Mouse (Mus musculus) hindbrain, postnatal 0 days (tissue): ENCODE measurements around the gene Mical3. TPM values are rescaled to one million over a fixed set of nuclear protein-coding genes. Genes with fewer than 3 reads are reported as not detected.
"Not testable (repeated sequence)": the region's sequence is repeated elsewhere in the genome, so short reads cannot be mapped to it uniquely, and the experiment has no call there.

Source experiments
- ATAC-seq: fragments of 200-750 bp; cut with Nextera tagmentation; 2 replicates; pipeline ENCODE4 v1.8.0; 2017; ENCODE audit warnings: mild to moderate bottlenecking, moderate TSS enrichment, moderate library complexity
- DNase-seq: peaks from one replicate; pipeline ENCODE4 v3.0.0-alpha.2; 2015; ENCODE audit warnings: low spot score
- H3K27ac ChIP-seq: fragments of 300-500 bp; sonication (generic); 2 replicates; pipeline ENCODE4 v1.5.1; 2014; ENCODE audit warnings: mild to moderate bottlenecking
- H3K27me3 ChIP-seq: fragments of 300-500 bp; sonication (generic); 2 replicates; pipeline ENCODE4 v1.6.1; 2014; ENCODE audit warnings: low read length, mixed read lengths; ENCODE audit not compliant: insufficient read depth
- H3K36me3 ChIP-seq: fragments of 300-500 bp; sonication (generic); 2 replicates; pipeline ENCODE4 v1.6.1; 2014; ENCODE audit warnings: low read length, mixed read lengths; ENCODE audit not compliant: insufficient read depth
- H3K4me1 ChIP-seq: fragments of 300-500 bp; sonication (generic); 2 replicates; pipeline ENCODE4 v1.6.1; 2014; ENCODE audit warnings: antibody characterized with exemption, low read length, mixed read lengths; ENCODE audit not compliant: insufficient read depth
- H3K4me2 ChIP-seq: fragments of 300-500 bp; sonication (generic); 2 replicates; pipeline ENCODE4 v1.6.1; 2014; ENCODE audit warnings: low read depth, mild to moderate bottlenecking, low read length, moderate library complexity, mixed read lengths
- H3K4me3 ChIP-seq: fragments of 300-500 bp; sonication (generic); 2 replicates; pipeline ENCODE4 v1.5.1; 2014; ENCODE audit warnings: low read length
- H3K9ac ChIP-seq: fragments of 300-500 bp; sonication (generic); replicated peaks from 2 replicates; pipeline ENCODE4 v1.6.1; 2014; ENCODE audit warnings: mild to moderate bottlenecking, low read length, moderate library complexity, mixed read lengths
- H3K9me3 ChIP-seq: fragments of 300-500 bp; sonication (generic); 2 replicates; pipeline ENCODE4 v1.6.1; 2016; ENCODE audit warnings: low read length, mixed read lengths
- CTCF ChIP-seq: IDR thresholded peaks from 2 replicates; pipeline ENCODE4 v1.5.1; 2016; ENCODE audit warnings: antibody characterized with exemption, control low read depth, low read depth
- WGBS: fragments of 180-500 bp; shearing (Covaris S2); extraction: QIAGEN DNeasy Blood & Tissue Kit; methylation state at CpG from one replicate; pipeline ENCODE4 v1.1.7; 2014; 5-methylcytosine and 5-hydroxymethylcytosine counted together
- polyA plus RNA-seq: library from polyadenylated mRNA; unstranded; fragments of >200 nt; fragmentation: Nextera tagmentation; extraction: Ambion mirVana; gene quantifications from 2 replicates; pipeline ENCODE4 v1.2.1, GENCODE M21; 2015
- total RNA-seq: library from RNA; depleted of rRNA; stranded (reverse); fragments of >200 nt; gene quantifications from 2 replicates; pipeline ENCODE4 v1.2.3, GENCODE M21; 2014

Mical3 gene
- total and polyA plus RNA-seq, 2 experiments from 2014 or later, result 19.3 to 60.2 TPM

DNA sequence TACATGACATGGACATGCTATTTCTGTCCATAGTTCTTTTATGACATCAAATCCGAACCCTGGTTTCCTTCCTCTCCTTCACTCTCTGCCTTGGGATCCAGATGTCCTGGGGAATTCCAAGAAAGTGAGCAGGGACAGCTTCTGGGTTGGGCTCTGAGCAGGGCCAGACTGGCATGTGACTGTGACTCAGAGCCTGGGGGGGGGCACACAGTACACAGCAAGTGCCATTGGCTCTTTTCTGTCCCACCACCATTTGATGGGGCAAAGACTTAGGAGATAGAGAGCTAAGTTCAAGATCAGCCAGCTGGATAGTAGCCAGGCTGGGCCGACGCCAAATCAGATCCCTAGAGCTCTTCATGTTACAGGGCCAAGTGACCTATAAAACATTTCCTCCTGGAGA is 203.0 kb downstream of the Mical3 start:
- DNase-seq, result peak; percentile 12

DNA sequence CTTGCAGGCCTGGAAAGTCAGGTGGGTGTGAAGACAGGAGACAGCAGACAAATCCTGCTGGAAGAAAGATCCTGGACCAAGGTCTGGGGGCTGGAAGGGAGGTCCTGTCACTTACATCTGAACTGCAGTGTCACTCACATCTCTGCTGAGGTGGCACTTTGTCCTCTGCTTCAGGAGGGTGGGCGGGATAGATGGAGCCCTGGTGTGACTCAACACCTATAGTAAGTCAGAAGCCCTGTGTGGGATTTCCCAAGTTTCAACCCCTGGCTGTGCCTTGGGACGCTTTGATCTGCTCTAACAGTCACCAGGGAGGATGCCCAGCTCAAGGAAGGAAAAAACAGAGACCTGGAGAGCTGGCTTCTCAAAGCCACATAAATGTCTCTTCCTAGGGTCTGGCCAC is 203.9 kb downstream of the Mical3 start:
- DNase-seq (no peak), ATAC-seq (no peak)
- H3K36me3 ChIP-seq, result no peaks in the 10 kb centered on the region
- no peaks in the 10 kb centered on the region for H3K4me1 ChIP-seq
- TF ChIP-seq CTCF, result no peak
- no peak overlapping the region for H3K4me3 ChIP-seq
- H3K27me3 ChIP-seq, result no peaks in the 10 kb centered on the region
- no peak overlapping the region for H3K9ac ChIP-seq
- no peaks in the 10 kb centered on the region for H3K9me3 ChIP-seq
- no peak overlapping the region for H3K27ac ChIP-seq
- WGBS, result 52% methylated on average over 2 of the region's 2 CpGs
- no peak overlapping the region for H3K4me2 ChIP-seq

More for the DNA sequence above, 203.0 kb downstream of the Mical3 start:
- Histone ChIP-seq H3K4me2 (no peak overlapping the region), H3K27ac (no peak overlapping the region), H3K4me1 (no peaks in the 10 kb centered on the region), H3K9ac (no peak overlapping the region), H3K27me3 (no peaks in the 10 kb centered on the region), H3K36me3 (peaks cover 4% of the 10 kb centered on the region; the same call in 1 of the 2 replicates), H3K9me3 (no peaks in the 10 kb centered on the region), H3K4me3 (no peak overlapping the region)
- no peak for TF ChIP-seq CTCF
- 53% methylated on average over 3 of the region's 3 CpGs for WGBS
- ATAC-seq, result peak; percentile 33; the same call in 1 of the 2 replicates

- H3K9ac ChIP-seq, H3K27me3 ChIP-seq, H3K27ac ChIP-seq, H3K36me3 ChIP-seq, H3K4me1 ChIP-seq, H3K4me2 ChIP-seq, H3K4me3 ChIP-seq, DNase-seq, H3K9me3 ChIP-seq, ATAC-seq: not testable (repeated sequence)
- WGBS, result 82% methylated on average over 2 of the region's 2 CpGs
Measured at GRCm38 (mm10) chr6:120924791-120925321, 205.9 kb downstream of the Mical3 start.

GRCm38 (mm10) chr6:120917975-120918374 is 212.8 kb downstream of the Mical3 start:
- Histone ChIP-seq H3K9ac (no peak overlapping the region), H3K4me2 (no peak overlapping the region), H3K9me3 (no peaks in the 10 kb centered on the region), H3K36me3 (no peaks in the 10 kb centered on the region), H3K27me3 (no peaks in the 10 kb centered on the region), H3K4me3 (no peak overlapping the region), H3K27ac (no peak overlapping the region), H3K4me1 (0 out of 2 replicates have a peak, but pooled peaks cover 5% of the 10 kb centered on the region)
- WGBS, result 47% methylated on average over 3 of the region's 3 CpGs
- no peak for DNase-seq
- ATAC-seq, result no peak
- no peak for TF ChIP-seq CTCF

- not testable (repeated sequence) for DNase-seq, H3K9me3 ChIP-seq, H3K4me1 ChIP-seq, ATAC-seq, H3K27me3 ChIP-seq, H3K36me3 ChIP-seq
- H3K4me2 ChIP-seq, result peak overlapping the region; percentile 92
- peak overlapping the region; percentile 68 for H3K4me3 ChIP-seq
- peak overlapping the region; percentile 74 for H3K9ac ChIP-seq
- peak overlapping the region; percentile 65; the same call in 1 of the 2 replicates for H3K27ac ChIP-seq
- WGBS, result 33% methylated on average over 10 of the region's 14 CpGs
Measured at GRCm38 (mm10) chr6:120916972-120917881, 213.6 kb downstream of the Mical3 start.

DNA sequence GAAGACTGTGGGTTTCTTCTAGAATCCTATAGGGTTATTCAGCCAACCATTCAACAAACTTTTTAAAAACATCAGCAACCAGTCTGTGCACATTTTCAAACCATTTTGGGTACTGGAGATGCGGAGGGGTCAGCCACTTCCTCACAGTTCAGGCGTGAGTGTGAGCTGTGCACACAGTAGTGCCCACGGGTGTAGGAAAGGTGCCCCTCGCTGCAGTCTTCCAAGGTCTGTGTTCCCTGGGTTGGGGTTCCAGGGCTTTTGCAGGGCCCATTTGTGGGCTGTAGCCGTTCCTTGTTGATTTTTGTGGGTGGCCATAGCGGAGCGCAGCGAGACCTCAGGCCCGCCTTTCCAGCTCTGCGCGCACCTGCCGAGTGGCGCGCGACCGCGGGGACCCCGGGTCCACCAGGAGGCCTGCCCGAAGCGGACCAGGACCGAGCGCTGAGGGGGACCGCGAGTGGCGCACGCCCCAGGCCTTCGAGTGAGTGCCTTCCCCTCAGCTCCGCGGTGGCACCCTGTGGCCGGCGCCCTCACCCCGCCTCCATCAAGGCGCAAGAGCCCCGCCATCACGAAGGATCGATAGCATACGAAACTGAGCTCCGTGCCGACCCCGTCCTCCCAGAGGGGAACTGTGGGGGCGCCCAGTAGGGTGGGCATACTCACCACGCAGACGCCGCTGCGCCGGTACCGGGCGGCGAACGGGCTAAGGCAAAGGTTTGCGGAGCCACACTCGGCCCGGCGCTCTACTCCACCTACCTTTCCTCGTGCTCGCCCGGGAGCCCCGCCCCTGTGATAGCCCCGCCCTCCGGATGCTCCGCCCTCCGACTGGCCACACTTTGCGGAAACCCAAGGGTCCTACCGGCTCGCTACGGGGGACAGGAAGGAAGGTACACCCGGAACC is 214.5 kb downstream of the Mical3 start, which contains the start of gene Bid:
TSS of gene Bid (minus strand) at position 780 of the 898 bp plus-strand sequence.
- Histone ChIP-seq H3K27ac (peak within 1 kb of the TSS; percentile 65; the same call in 1 of the 2 replicates), H3K4me3 (peak within 1 kb of the TSS; percentile 68), H3K4me2 (peak within 1 kb of the TSS; percentile 92), H3K27me3 (no peaks in the 10 kb centered on the region), H3K9me3 (no peaks in the 10 kb centered on the region), H3K9ac (peak within 1 kb of the TSS; percentile 74), H3K36me3 (no peaks in the 10 kb centered on the region), H3K4me1 (0 out of 2 replicates have a peak, but pooled peaks cover 5% of the 10 kb centered on the region)
- WGBS, result 1% methylated on average over 67 of the region's 67 CpGs
- no peak for TF ChIP-seq CTCF
- peak; percentile 83 for DNase-seq
- peak; percentile 91 for ATAC-seq
